Mouse (Mus musculus) kidney, postnatal 0 days (tissue): ENCODE results near the gene Asb1. TPM values are rescaled to one million over a fixed set of nuclear protein-coding genes. Genes with fewer than 3 reads are reported as not detected.

Source experiments
- ATAC-seq: fragments of 200-750 bp; cut with Nextera tagmentation; replicated peaks from 2 replicates; pipeline ENCODE4 v1.8.0; 2017; ENCODE audit warnings: low read depth, moderate number of reproducible peaks, moderate TSS enrichment, moderate library complexity; ENCODE audit not compliant: low FRiP score
- DNase-seq: peaks from one replicate; pipeline ENCODE4 v3.0.0-alpha.2; 2016; ENCODE audit warnings: low spot score
- H3K27ac ChIP-seq: fragments of 300-500 bp; sonication (generic); 2 replicates; pipeline ENCODE4 v1.5.1; 2014; ENCODE audit warnings: mild to moderate bottlenecking
- H3K27me3 ChIP-seq: fragments of 300-500 bp; sonication (generic); 2 replicates; pipeline ENCODE4 v1.6.1; 2014; ENCODE audit warnings: low read length, mixed read lengths; ENCODE audit not compliant: insufficient read depth
- H3K36me3 ChIP-seq: fragments of 300-500 bp; sonication (generic); 2 replicates; pipeline ENCODE4 v1.6.1; 2014; ENCODE audit warnings: low read length, mixed read lengths; ENCODE audit not compliant: insufficient read depth
- H3K4me1 ChIP-seq: fragments of 300-500 bp; sonication (generic); replicated peaks from 2 replicates; pipeline ENCODE4 v1.6.1; 2014; ENCODE audit warnings: antibody characterized with exemption, low read length, mixed read lengths; ENCODE audit not compliant: insufficient read depth
- H3K4me2 ChIP-seq: fragments of 300-500 bp; sonication (generic); 2 replicates; pipeline ENCODE4 v1.6.1; 2014; ENCODE audit warnings: mild to moderate bottlenecking, low read length, moderate library complexity, mixed read lengths
- H3K4me3 ChIP-seq: fragments of 300-500 bp; sonication (generic); replicated peaks from 2 replicates; pipeline ENCODE4 v1.5.1; 2014; ENCODE audit warnings: low read depth, low read length
- H3K9ac ChIP-seq: fragments of 300-500 bp; sonication (generic); 2 replicates; pipeline ENCODE4 v1.6.1; 2014; ENCODE audit warnings: low read depth, low read length
- H3K9me3 ChIP-seq: fragments of 300-500 bp; sonication (generic); replicated peaks from 2 replicates; pipeline ENCODE4 v1.6.1; 2016; ENCODE audit warnings: low read length, inconsistent platforms, mixed read lengths
- CTCF ChIP-seq: IDR thresholded peaks from 2 replicates; pipeline ENCODE4 v1.5.1; 2016; ENCODE audit warnings: antibody characterized with exemption, low read depth, mild to moderate bottlenecking, moderate library complexity
- WGBS: fragments of 180-500 bp; shearing (Covaris S2); extraction: QIAGEN DNeasy Blood & Tissue Kit; methylation state at CpG from one replicate; pipeline ENCODE4 v1.1.7; 2014; 5-methylcytosine and 5-hydroxymethylcytosine counted together
- polyA plus RNA-seq: library from polyadenylated mRNA; unstranded; fragments of >200 nt; fragmentation: Nextera tagmentation; extraction: Ambion mirVana; gene quantifications from 2 replicates; pipeline ENCODE4 v1.2.1, GENCODE M21; 2015

The Asb1 gene
- polyA plus RNA-seq, 1 experiment from 2014 or later, result 4.3 TPM

- WGBS, result 95% methylated on average over 7 of the region's 7 CpGs
- no peak overlapping the region for H3K9ac ChIP-seq
- no peak overlapping the region for H3K27ac ChIP-seq
- TF ChIP-seq CTCF, result no peak
- no peak for ATAC-seq
- no peaks in the 10 kb centered on the region for H3K9me3 ChIP-seq
- no peak overlapping the region for H3K4me3 ChIP-seq
- H3K36me3 ChIP-seq, result no peaks in the 10 kb centered on the region
- peaks cover 7% of the 10 kb centered on the region; the same call in 1 of the 2 replicates for H3K4me1 ChIP-seq
- DNase-seq, result no peak
- H3K27me3 ChIP-seq, result 0 out of 2 replicates have a peak, but pooled peaks cover 6% of the 10 kb centered on the region
- H3K4me2 ChIP-seq, result no peak overlapping the region
Observed at GRCm38 (mm10) chr1:91606701-91607100, 66.4 kb downstream of the Asb1 start.

DNA sequence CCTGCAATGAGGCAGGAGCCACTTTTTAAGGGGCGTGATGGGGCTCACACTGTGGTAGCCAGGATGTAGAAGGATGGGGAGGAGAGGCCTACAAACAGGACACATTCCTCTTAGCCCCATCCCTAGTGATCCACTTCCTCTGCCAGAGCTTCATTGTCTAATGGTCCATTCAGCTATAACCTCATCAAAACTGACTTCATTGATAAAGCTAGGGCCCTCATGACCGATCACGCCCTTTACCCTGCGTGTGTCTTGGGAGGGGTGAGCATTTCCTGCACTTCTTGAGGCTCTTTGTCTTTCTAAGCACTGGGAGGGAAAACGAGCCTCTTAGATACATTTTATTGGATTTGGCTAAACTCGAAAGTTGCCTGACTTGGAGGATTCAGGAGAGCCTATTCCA, 66.8 kb downstream of the Asb1 start:
- 76% methylated on average over 6 of the region's 6 CpGs for WGBS

More for the DNA sequence above, 66.8 kb downstream of the Asb1 start:
- H3K27ac ChIP-seq, result no peak overlapping the region
- H3K4me2 ChIP-seq, result no peak overlapping the region
- no peaks in the 10 kb centered on the region for H3K9me3 ChIP-seq
- no peak overlapping the region for H3K4me3 ChIP-seq
- 0 out of 2 replicates have a peak, but pooled peaks cover 6% of the 10 kb centered on the region for H3K27me3 ChIP-seq
- DNase-seq (no peak), ATAC-seq (no peak)
- H3K9ac ChIP-seq, result no peak overlapping the region
- TF ChIP-seq CTCF, result no peak
- peaks cover 11% of the 10 kb centered on the region; the same call in 1 of the 2 replicates for H3K4me1 ChIP-seq
- H3K36me3 ChIP-seq, result no peaks in the 10 kb centered on the region

Other genes with a start within 250 kb of the Asb1 start
- gene Scly, start 242.2 kb upstream of the Asb1 start, polyA plus RNA-seq, result 23.7 and 28.4 TPM in 2 replicates
- gene Espnl, start 218.5 kb upstream of the Asb1 start, polyA plus RNA-seq, result 0.05 and 0.09 TPM in 2 replicates
- 0.22 and 0.39 TPM in 2 replicates for gene Klhl30, start 189.5 kb upstream of the Asb1 start, polyA plus RNA-seq
- gene Erfe, start 174.1 kb upstream of the Asb1 start, polyA plus RNA-seq, result 0.84 and 1.2 TPM in 2 replicates
- 91.0 and 99.8 TPM in 2 replicates for gene Ilkap, start 141.7 kb upstream of the Asb1 start, polyA plus RNA-seq
- 60.6 and 62.2 TPM in 2 replicates for gene Hes6, start 126.5 kb upstream of the Asb1 start, polyA plus RNA-seq
- gene Per2, start 81.2 kb upstream of the Asb1 start, polyA plus RNA-seq, result 2.3 and 2.7 TPM in 2 replicates
- gene Traf3ip1, start 45.9 kb upstream of the Asb1 start, polyA plus RNA-seq, result 6.3 and 6.5 TPM in 2 replicates